Mouse (Mus musculus): ENCODE results near the gene Hist2h2aa1.

DNA sequence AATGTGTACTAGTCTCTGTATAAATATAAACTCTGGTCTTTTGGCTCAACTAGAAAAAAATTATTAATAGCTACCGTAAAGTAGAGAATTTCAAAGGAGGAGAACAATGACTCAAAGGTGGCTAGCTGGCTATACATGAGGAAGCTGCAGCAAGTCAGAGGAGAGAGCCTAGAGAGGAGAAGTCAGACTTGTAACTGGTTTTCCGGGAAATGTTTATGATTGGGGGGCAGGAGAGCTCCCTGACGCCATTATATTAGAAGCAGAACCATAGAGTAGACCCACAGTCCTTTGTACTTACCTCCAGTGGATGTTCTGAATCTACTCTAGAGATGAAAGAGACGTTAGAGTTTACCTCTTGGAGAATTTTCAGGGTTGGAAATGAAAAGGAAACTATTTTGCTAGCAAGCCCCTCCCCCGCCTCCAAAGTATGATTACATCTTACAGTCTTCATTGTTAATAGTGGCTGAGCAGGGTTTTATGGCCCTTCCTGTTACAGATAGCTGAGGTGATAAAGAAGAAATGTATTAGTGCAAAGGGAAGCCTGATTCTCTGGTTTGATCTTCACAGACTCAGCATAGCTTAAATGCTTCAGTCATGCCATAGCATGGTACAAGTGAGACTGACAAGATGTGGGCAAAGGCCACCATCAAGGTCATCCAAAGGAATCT lies 10.8 kb downstream of the Hist2h2aa1 start:
- TF ChIP-seq CTCF (IDR thresholded peaks at IDR 0.05; ENCODE audit: control insufficient read depth, insufficient read depth, insufficient read length) (no peak), USF1 (IDR thresholded peaks at IDR 0.05; ENCODE audit: low read depth) (no peak), MAX (IDR thresholded peaks at IDR 0.05) (no peak), MYOG (IDR thresholded peaks at IDR 0.05; ENCODE audit: control insufficient read depth, extremely low read depth, insufficient read length) (no peak), CEBPB (IDR thresholded peaks at IDR 0.05; ENCODE audit: low read depth) (no peak)

All from C2C12 (cell line).